Mouse (Mus musculus) embryonic facial prominence, embryonic 11.5 days (tissue): ENCODE data around the gene Dlg2. TPM values are rescaled to one million over a fixed set of nuclear protein-coding genes. Genes with fewer than 3 reads are reported as not detected.

ENCODE experiments used
- ATAC-seq: fragments of 200-750 bp; cut with Nextera tagmentation; replicated peaks from 2 replicates; pipeline ENCODE4 v1.8.0; 2017; ENCODE audit warnings: low read depth; ENCODE audit not compliant: insufficient number of reproducible peaks, low FRiP score, low TSS enrichment
- DNase-seq: peaks from one replicate; pipeline ENCODE4 v3.0.0-alpha.2; 2015; ENCODE audit warnings: low spot score
- H3K27ac ChIP-seq: fragments of 300-500 bp; sonication (generic); replicated peaks from 2 replicates; pipeline ENCODE4 v1.5.1; 2014; ENCODE audit warnings: mild to moderate bottlenecking, low read depth, low read length, control low read depth
- H3K27me3 ChIP-seq: fragments of 300-500 bp; sonication (generic); 2 replicates; pipeline ENCODE4 v1.6.1; 2014; ENCODE audit warnings: mild to moderate bottlenecking, low read length, moderate library complexity, mixed read lengths; ENCODE audit not compliant: control insufficient read depth, insufficient read depth
- H3K36me3 ChIP-seq: fragments of 300-500 bp; sonication (generic); replicated peaks from 2 replicates; pipeline ENCODE4 v1.6.1; 2014; ENCODE audit warnings: low read depth, mild to moderate bottlenecking, low read length, moderate library complexity, mixed read lengths; ENCODE audit not compliant: control insufficient read depth, insufficient read depth
- H3K4me1 ChIP-seq: fragments of 300-500 bp; sonication (generic); 2 replicates; pipeline ENCODE4 v1.6.1; 2014; ENCODE audit warnings: low read length, mixed read lengths; ENCODE audit not compliant: control insufficient read depth, insufficient read depth
- H3K4me2 ChIP-seq: fragments of 300-500 bp; sonication (generic); 2 replicates; pipeline ENCODE4 v1.6.1; 2014; ENCODE audit warnings: low read depth, mild to moderate bottlenecking, control low read depth, low read length, moderate library complexity
- H3K4me3 ChIP-seq: fragments of 300-500 bp; sonication (generic); 2 replicates; pipeline ENCODE4 v1.5.1; 2014; ENCODE audit warnings: low read depth, low read length, control low read depth
- H3K9ac ChIP-seq: fragments of 300-500 bp; sonication (generic); replicated peaks from 2 replicates; pipeline ENCODE4 v1.6.1; 2014; ENCODE audit warnings: mild to moderate bottlenecking, control low read depth, low read length
- H3K9me3 ChIP-seq: fragments of 300-500 bp; sonication (generic); replicated peaks from 2 replicates; pipeline ENCODE4 v1.6.1; 2016; ENCODE audit warnings: mild to moderate bottlenecking, low read length, inconsistent platforms, mixed read lengths; ENCODE audit not compliant: control insufficient read depth
- WGBS: fragments of 180-500 bp; shearing (Covaris S2); extraction: QIAGEN DNeasy Blood & Tissue Kit; methylation state at CpG from one replicate; pipeline ENCODE4 v1.1.7; 2014; 5-methylcytosine and 5-hydroxymethylcytosine counted together
- polyA plus RNA-seq: library from polyadenylated mRNA; unstranded; fragments of >200 nt; fragmentation: Nextera tagmentation; extraction: Ambion mirVana; gene quantifications from 2 replicates; pipeline ENCODE4 v1.2.1, GENCODE M21; 2014

The Dlg2 gene
- polyA plus RNA-seq, 1 experiment from 2014 or later, result 5.3 TPM

GRCm38 (mm10) chr7:91810774-91811173 lies 1334.3 kb downstream of the Dlg2 start:
- no peaks in the 10 kb centered on the region for H3K36me3 ChIP-seq
- H3K4me1 ChIP-seq, result no peaks in the 10 kb centered on the region
- no peak overlapping the region for H3K9ac ChIP-seq
- no peaks in the 10 kb centered on the region for H3K27me3 ChIP-seq
- no peak overlapping the region for H3K4me2 ChIP-seq
- no peak overlapping the region for H3K27ac ChIP-seq
- H3K4me3 ChIP-seq, result no peak overlapping the region
- DNase-seq (no peak), ATAC-seq (no peak)
- H3K9me3 ChIP-seq, result no peaks in the 10 kb centered on the region
- 67% methylated on average over 2 of the region's 2 CpGs for WGBS

- 50% methylated on average over 1 of the region's 1 CpGs for WGBS
- Histone ChIP-seq H3K27ac (no peak overlapping the region), H3K36me3 (no peaks in the 10 kb centered on the region), H3K4me3 (no peak overlapping the region), H3K4me2 (no peak overlapping the region), H3K9me3 (no peaks in the 10 kb centered on the region), H3K27me3 (no peaks in the 10 kb centered on the region), H3K9ac (no peak overlapping the region), H3K4me1 (no peaks in the 10 kb centered on the region)
- DNase-seq (no peak), ATAC-seq (no peak)
Observed at GRCm38 (mm10) chr7:91818004-91818403, 1341.5 kb downstream of the Dlg2 start.

GRCm38 (mm10) chr7:91832207-91832606 lies 1355.7 kb downstream of the Dlg2 start:
- H3K9ac ChIP-seq, result no peak overlapping the region
- ATAC-seq, result no peak
- 75% methylated on average over 5 of the region's 5 CpGs for WGBS

GRCm38 (mm10) chr7:91845723-91846122 lies 1369.3 kb downstream of the Dlg2 start:
- Histone ChIP-seq H3K27ac (no peak overlapping the region), H3K27me3 (no peaks in the 10 kb centered on the region), H3K36me3 (no peaks in the 10 kb centered on the region), H3K9me3 (no peaks in the 10 kb centered on the region), H3K4me1 (no peaks in the 10 kb centered on the region), H3K4me3 (no peak overlapping the region), H3K4me2 (no peak overlapping the region), H3K9ac (no peak overlapping the region)
- WGBS, result 41% methylated on average over 1 of the region's 1 CpGs
- no peak for ATAC-seq
- DNase-seq, result no peak

More at GRCm38 (mm10) chr7:91832207-91832606, 1355.7 kb downstream of the Dlg2 start:
- no peak for DNase-seq
- Histone ChIP-seq H3K4me2 (no peak overlapping the region), H3K4me3 (no peak overlapping the region), H3K36me3 (no peaks in the 10 kb centered on the region), H3K27ac (no peak overlapping the region), H3K27me3 (no peaks in the 10 kb centered on the region), H3K4me1 (no peaks in the 10 kb centered on the region), H3K9me3 (no peaks in the 10 kb centered on the region)

- no peak overlapping the region for H3K9ac ChIP-seq
- no peak overlapping the region for H3K4me3 ChIP-seq
Observed at GRCm38 (mm10) chr7:91849364-91849763, 1372.9 kb downstream of the Dlg2 start.

GRCm38 (mm10) chr7:91853653-91854052 lies 1377.2 kb downstream of the Dlg2 start:
- ATAC-seq, result no peak
- Histone ChIP-seq H3K27ac (no peak overlapping the region), H3K9me3 (no peaks in the 10 kb centered on the region), H3K27me3 (no peaks in the 10 kb centered on the region), H3K4me3 (no peak overlapping the region), H3K4me1 (no peaks in the 10 kb centered on the region), H3K9ac (no peak overlapping the region), H3K36me3 (no peaks in the 10 kb centered on the region), H3K4me2 (no peak overlapping the region)
- DNase-seq, result no peak
- 65% methylated on average over 4 of the region's 4 CpGs for WGBS

More at GRCm38 (mm10) chr7:91849364-91849763, 1372.9 kb downstream of the Dlg2 start:
- Histone ChIP-seq H3K27ac (no peak overlapping the region), H3K9me3 (no peaks in the 10 kb centered on the region), H3K4me2 (no peak overlapping the region), H3K36me3 (no peaks in the 10 kb centered on the region), H3K27me3 (no peaks in the 10 kb centered on the region), H3K4me1 (no peaks in the 10 kb centered on the region)
- DNase-seq, result no peak
- no peak for ATAC-seq

- ATAC-seq, result no peak
- no peak for DNase-seq
- Histone ChIP-seq H3K27ac (no peak overlapping the region), H3K4me3 (no peak overlapping the region), H3K36me3 (no peaks in the 10 kb centered on the region), H3K4me1 (no peaks in the 10 kb centered on the region), H3K9ac (no peak overlapping the region), H3K27me3 (no peaks in the 10 kb centered on the region), H3K4me2 (no peak overlapping the region), H3K9me3 (no peaks in the 10 kb centered on the region)
- 86% methylated on average over 2 of the region's 2 CpGs for WGBS
Observed at GRCm38 (mm10) chr7:91856931-91857330, 1380.5 kb downstream of the Dlg2 start.

GRCm38 (mm10) chr7:91862806-91863531 lies 1386.5 kb downstream of the Dlg2 start:
- WGBS, result 65% methylated on average over 5 of the region's 5 CpGs
- peak; percentile 21 for DNase-seq
- Histone ChIP-seq H3K4me1 (no peaks in the 10 kb centered on the region), H3K36me3 (no peaks in the 10 kb centered on the region), H3K4me3 (no peak overlapping the region), H3K4me2 (no peak overlapping the region), H3K9me3 (no peaks in the 10 kb centered on the region), H3K9ac (no peak overlapping the region), H3K27ac (no peak overlapping the region), H3K27me3 (no peaks in the 10 kb centered on the region)
- ATAC-seq, result peak; percentile 67; the same call in 1 of the 2 replicates
